Mouse (Mus musculus): ENCODE data around the gene Ermap. TPM values are rescaled to one million over a fixed set of nuclear protein-coding genes. Genes with fewer than 3 reads are reported as not detected.

Ermap gene
- polyA plus RNA-seq, 1 experiment from 2014 or later = 0.29 TPM

DNA sequence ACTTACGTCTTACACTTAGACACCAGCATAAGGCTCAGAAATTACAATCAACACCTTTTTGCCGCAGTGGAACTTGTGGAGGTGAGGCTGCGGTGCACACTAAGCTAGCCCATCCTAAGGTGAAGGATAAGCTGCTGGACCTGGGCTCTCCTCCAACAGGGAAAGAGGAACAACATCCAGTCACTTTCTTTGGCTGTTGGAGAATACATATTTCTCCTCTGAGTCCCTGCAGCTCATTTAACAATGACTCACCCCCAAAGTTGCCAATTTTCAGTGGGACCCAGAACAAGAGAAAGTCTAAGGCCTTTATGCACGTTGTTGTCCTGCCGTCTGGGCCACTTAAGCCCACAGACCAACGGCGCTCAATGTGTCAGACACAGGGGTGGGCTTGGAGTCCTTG lies 43.0 kb downstream of the Ermap start:
- ATAC-seq (replicated peaks; ENCODE audit: low FRiP score, low read depth) (no peak), DNase-seq (ENCODE audit: low spot score) (no peak)
- Histone ChIP-seq H3K9me3 (replicated peaks; ENCODE audit: low read length) (no peaks in the 10 kb centered on the region), H3K4me1 (replicated peaks; ENCODE audit: insufficient read depth, low read length) (no peaks in the 10 kb centered on the region), H3K4me2 (ENCODE audit: low read length) (no peak overlapping the region), H3K27ac (no peak overlapping the region), H3K9ac (ENCODE audit: low read depth, low read length) (no peak overlapping the region), H3K4me3 (replicated peaks; ENCODE audit: low read depth, low read length) (no peak overlapping the region), H3K27me3 (ENCODE audit: insufficient read depth, low read length) (no peaks in the 10 kb centered on the region), H3K36me3 (ENCODE audit: insufficient read depth, low read length) (no peaks in the 10 kb centered on the region)
- TF ChIP-seq CTCF (IDR thresholded peaks at IDR 0.05; ENCODE audit: low read depth) = no peak
- WGBS = 88% methylated on average over 7 of the region's 7 CpGs

DNA sequence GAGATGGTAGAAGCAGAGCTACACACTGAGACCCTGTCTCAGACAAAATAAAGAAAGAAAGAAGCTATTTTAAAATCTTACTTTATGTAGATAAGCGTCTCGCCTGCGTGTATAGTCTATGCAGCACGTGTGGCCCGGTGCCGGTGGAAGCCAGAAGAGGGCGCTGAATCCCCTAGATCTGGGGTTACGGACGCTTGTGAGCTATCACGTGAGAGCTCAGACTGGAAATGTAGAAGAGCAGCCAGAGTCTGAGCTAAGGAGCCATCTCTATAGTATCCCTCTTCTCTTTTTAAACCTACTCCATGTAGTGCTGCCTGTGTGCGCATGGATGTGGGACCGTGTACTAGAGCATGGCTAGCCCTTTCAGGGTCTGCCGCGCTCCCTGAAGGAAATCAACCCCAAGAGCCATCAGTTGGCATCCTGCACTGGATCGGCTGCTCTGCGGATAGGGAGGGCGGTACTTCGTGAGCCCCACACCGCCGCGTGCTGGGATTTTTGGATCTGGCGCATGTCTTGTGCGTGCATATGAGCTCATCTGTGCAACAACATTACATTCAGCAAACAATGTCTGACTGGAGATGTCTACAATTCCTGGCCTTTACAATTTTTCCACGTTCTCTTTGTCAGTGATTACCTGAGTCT lies 47.5 kb downstream of the Ermap start:
- no peaks in the 10 kb centered on the region for H3K27me3 ChIP-seq (ENCODE audit: insufficient read depth, low read length)
- WGBS = 31% methylated on average over 24 of the region's 24 CpGs
- H3K4me1 ChIP-seq (replicated peaks; ENCODE audit: insufficient read depth, low read length) = no peaks in the 10 kb centered on the region
- no peak overlapping the region for H3K27ac ChIP-seq
- ATAC-seq (replicated peaks; ENCODE audit: low FRiP score, low read depth) (peak; percentile 74), DNase-seq (ENCODE audit: low spot score) (peak; percentile 88)
- H3K4me2 ChIP-seq (ENCODE audit: low read length) = peak overlapping the region; percentile 50
- TF ChIP-seq CTCF (IDR thresholded peaks at IDR 0.05; ENCODE audit: low read depth) = peak; percentile 79
- H3K36me3 ChIP-seq (ENCODE audit: insufficient read depth, low read length) = peaks cover 5% of the 10 kb centered on the region; the same call in 1 of the 2 replicates
- no peaks in the 10 kb centered on the region for H3K9me3 ChIP-seq (replicated peaks; ENCODE audit: low read length)
- no peak overlapping the region for H3K9ac ChIP-seq (ENCODE audit: low read depth, low read length)
- H3K4me3 ChIP-seq (replicated peaks; ENCODE audit: low read depth, low read length) = no peak overlapping the region

DNA sequence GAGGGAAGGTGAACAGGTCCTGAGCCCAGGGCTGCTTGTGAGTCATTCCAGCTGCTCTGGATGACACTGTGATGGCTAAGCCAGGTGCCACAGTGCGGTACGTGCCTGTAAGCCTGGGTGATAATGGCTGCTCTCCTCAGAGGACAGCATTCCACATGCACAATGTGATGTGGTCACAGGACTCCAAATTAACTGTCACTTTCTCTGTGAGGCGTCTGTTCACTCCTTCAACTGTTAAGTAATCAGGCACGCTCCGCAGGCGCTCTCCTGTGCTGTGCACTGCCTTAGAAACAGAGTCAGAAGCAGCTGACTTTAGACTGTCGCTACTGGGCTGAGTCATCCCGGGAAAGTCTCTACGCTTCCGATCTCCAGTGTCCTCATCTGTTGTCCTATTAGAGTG lies 48.6 kb downstream of the Ermap start:
- ATAC-seq (replicated peaks; ENCODE audit: low FRiP score, low read depth) (no peak), DNase-seq (ENCODE audit: low spot score) (no peak)
- H3K27me3 ChIP-seq (ENCODE audit: insufficient read depth, low read length) = no peaks in the 10 kb centered on the region
- H3K4me2 ChIP-seq (ENCODE audit: low read length) = no peak overlapping the region
- no peak overlapping the region for H3K9ac ChIP-seq (ENCODE audit: low read depth, low read length)
- H3K4me1 ChIP-seq (replicated peaks; ENCODE audit: insufficient read depth, low read length) = no peaks in the 10 kb centered on the region
- 72% methylated on average over 10 of the region's 10 CpGs for WGBS
- no peaks in the 10 kb centered on the region for H3K9me3 ChIP-seq (replicated peaks; ENCODE audit: low read length)
- H3K4me3 ChIP-seq (replicated peaks; ENCODE audit: low read depth, low read length) = no peak overlapping the region
- peaks cover 16% of the 10 kb centered on the region for H3K36me3 ChIP-seq (ENCODE audit: insufficient read depth, low read length)
- no peak for TF ChIP-seq CTCF (IDR thresholded peaks at IDR 0.05; ENCODE audit: low read depth)
- H3K27ac ChIP-seq = no peak overlapping the region

DNA sequence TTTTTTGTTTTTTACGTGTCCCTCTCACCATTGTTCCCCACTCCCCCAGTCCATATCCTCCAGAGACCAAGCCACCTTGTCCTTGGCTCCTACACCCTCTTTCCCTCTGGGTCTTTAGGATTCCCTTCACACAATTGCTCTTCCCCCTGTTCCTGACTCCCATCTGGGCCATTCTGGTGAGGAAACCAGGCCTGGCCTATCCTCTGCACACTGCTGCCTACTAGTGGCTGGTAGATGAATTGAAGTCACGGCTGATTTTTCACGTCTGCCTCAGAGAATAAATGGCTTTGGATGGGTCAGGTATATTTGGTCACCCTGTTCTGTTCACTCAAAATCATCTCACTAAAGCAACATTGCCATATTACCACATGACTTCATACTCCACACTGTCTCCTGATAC lies 49.7 kb downstream of the Ermap start:
- TF ChIP-seq CTCF (IDR thresholded peaks at IDR 0.05; ENCODE audit: low read depth) = peak; percentile 79
- Histone ChIP-seq H3K36me3 (ENCODE audit: insufficient read depth, low read length) (peaks cover 26% of the 10 kb centered on the region), H3K4me3 (replicated peaks; ENCODE audit: low read depth, low read length) (no peak overlapping the region), H3K4me1 (replicated peaks; ENCODE audit: insufficient read depth, low read length) (no peaks in the 10 kb centered on the region), H3K27ac (no peak overlapping the region), H3K4me2 (ENCODE audit: low read length) (no peak overlapping the region), H3K27me3 (ENCODE audit: insufficient read depth, low read length) (no peaks in the 10 kb centered on the region), H3K9me3 (replicated peaks; ENCODE audit: low read length) (no peaks in the 10 kb centered on the region), H3K9ac (ENCODE audit: low read depth, low read length) (no peak overlapping the region)
- 61% methylated on average over 3 of the region's 3 CpGs for WGBS
- DNase-seq (ENCODE audit: low spot score) = peak; percentile 47
- ATAC-seq (replicated peaks; ENCODE audit: low FRiP score, low read depth) = no peak

DNA sequence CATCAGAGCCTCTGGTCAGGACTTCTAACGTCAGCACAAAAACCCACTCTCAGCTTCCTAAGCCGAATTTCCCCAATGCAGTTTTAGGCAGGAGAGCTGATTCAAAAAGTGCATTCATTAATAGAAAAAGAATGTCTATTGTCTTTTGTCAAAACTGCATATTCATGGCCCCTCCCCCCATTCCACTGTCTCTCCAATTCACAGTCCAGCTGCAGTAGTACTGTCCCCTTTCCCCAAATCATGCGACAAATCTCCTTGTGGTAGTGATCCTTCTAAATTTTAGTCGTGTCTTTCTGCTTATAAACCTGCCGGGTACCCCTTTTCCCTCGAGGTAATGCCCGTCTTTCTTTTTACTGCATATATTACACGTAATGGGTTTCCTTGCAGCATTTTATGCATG lies 51.0 kb downstream of the Ermap start:
- no peaks in the 10 kb centered on the region for H3K4me1 ChIP-seq (replicated peaks; ENCODE audit: insufficient read depth, low read length)
- 66% methylated on average over 8 of the region's 8 CpGs for WGBS
- H3K9ac ChIP-seq (ENCODE audit: low read depth, low read length) = no peak overlapping the region
- no peak for DNase-seq (ENCODE audit: low spot score)
- H3K27ac ChIP-seq = no peak overlapping the region
- ATAC-seq (replicated peaks; ENCODE audit: low FRiP score, low read depth) = no peak
- H3K4me2 ChIP-seq (ENCODE audit: low read length) = no peak overlapping the region; the same call in 1 of the 2 replicates
- H3K36me3 ChIP-seq (ENCODE audit: insufficient read depth, low read length) = peaks cover 40% of the 10 kb centered on the region
- no peaks in the 10 kb centered on the region for H3K27me3 ChIP-seq (ENCODE audit: insufficient read depth, low read length)
- no peak overlapping the region for H3K4me3 ChIP-seq (replicated peaks; ENCODE audit: low read depth, low read length)
- no peak for TF ChIP-seq CTCF (IDR thresholded peaks at IDR 0.05; ENCODE audit: low read depth)
- no peaks in the 10 kb centered on the region for H3K9me3 ChIP-seq (replicated peaks; ENCODE audit: low read length)

DNA sequence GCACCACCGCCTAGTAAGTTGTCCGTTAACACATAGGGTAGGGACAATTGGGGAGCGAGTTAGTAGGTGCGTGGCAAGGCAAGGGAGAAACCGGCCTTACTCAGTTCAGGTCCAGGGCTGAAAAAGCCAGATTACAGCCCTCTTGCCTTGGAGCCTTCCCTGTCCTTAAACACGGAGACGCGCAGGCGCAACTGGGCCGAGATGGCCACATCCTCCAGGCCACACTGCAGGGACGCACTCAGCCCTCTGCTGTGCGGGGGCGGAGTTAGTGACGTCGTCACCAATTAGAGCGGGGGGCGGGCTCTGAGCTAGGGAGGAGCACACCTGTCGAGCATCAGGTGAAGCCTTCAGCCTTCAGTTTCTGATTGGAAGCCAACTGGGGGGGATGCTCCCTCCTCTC lies 51.6 kb downstream of the Ermap start:
- Histone ChIP-seq H3K4me3 (replicated peaks; ENCODE audit: low read depth, low read length) (no peak overlapping the region), H3K27ac (peak overlapping the region; percentile 60), H3K4me2 (ENCODE audit: low read length) (peak overlapping the region; percentile 41), H3K9ac (ENCODE audit: low read depth, low read length) (0 out of 2 replicates have a peak overlapping the region, but pooled peaks have one; percentile 19), H3K36me3 (ENCODE audit: insufficient read depth, low read length) (peaks cover 46% of the 10 kb centered on the region), H3K9me3 (replicated peaks; ENCODE audit: low read length) (no peaks in the 10 kb centered on the region), H3K27me3 (ENCODE audit: insufficient read depth, low read length) (no peaks in the 10 kb centered on the region), H3K4me1 (replicated peaks; ENCODE audit: insufficient read depth, low read length) (no peaks in the 10 kb centered on the region)
- no peak for TF ChIP-seq CTCF (IDR thresholded peaks at IDR 0.05; ENCODE audit: low read depth)
- DNase-seq (ENCODE audit: low spot score) (peak; percentile 82), ATAC-seq (replicated peaks; ENCODE audit: low FRiP score, low read depth) (peak; percentile 85)
- 15% methylated on average over 15 of the region's 18 CpGs for WGBS

DNA sequence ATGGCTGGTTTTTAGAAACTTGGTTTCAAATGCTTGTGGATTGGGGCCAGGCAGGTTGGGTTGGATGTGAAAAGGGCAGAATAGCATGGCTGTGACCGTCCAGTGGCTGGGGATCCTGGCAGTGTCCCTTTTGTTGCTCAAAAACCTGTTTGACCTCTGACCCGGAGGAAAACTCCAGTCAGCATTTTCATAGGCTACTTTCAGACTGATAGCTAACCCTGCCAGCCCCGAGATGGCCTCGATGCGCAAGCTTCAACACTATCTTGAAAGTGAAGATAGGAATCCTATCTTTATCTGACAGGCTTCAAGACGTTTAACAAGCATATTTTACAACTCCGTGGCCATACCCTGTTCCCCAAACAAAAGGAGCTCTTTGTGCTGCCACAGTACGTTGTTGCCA lies 52.5 kb downstream of the Ermap start:
- peaks cover 54% of the 10 kb centered on the region for H3K36me3 ChIP-seq (ENCODE audit: insufficient read depth, low read length)
- no peak overlapping the region for H3K4me2 ChIP-seq (ENCODE audit: low read length)
- H3K4me1 ChIP-seq (replicated peaks; ENCODE audit: insufficient read depth, low read length) = no peaks in the 10 kb centered on the region
- H3K9me3 ChIP-seq (replicated peaks; ENCODE audit: low read length) = no peaks in the 10 kb centered on the region
- no peak overlapping the region for H3K27ac ChIP-seq
- no peak overlapping the region for H3K4me3 ChIP-seq (replicated peaks; ENCODE audit: low read depth, low read length)
- DNase-seq (ENCODE audit: low spot score) (no peak), ATAC-seq (replicated peaks; ENCODE audit: low FRiP score, low read depth) (no peak)
- no peaks in the 10 kb centered on the region for H3K27me3 ChIP-seq (ENCODE audit: insufficient read depth, low read length)
- H3K9ac ChIP-seq (ENCODE audit: low read depth, low read length) = no peak overlapping the region
- TF ChIP-seq CTCF (IDR thresholded peaks at IDR 0.05; ENCODE audit: low read depth) = no peak
- WGBS = 77% methylated on average over 8 of the region's 8 CpGs

Measured in kidney, postnatal 0 days (tissue).